Mouse (Mus musculus): Measurements from ENCODE around the gene Siah1a. TPM values are rescaled to one million over a fixed set of nuclear protein-coding genes. Genes with fewer than 3 reads are reported as not detected.

The Siah1a gene
- 49.9 and 50.8 TPM in 2 replicates for polyA plus RNA-seq (2015; fragmentation: Nextera tagmentation; extraction: Ambion mirVana)

GRCm38 (mm10) chr8:86745221-86745934 is at the start of gene Siah1a, which contains the start of gene Gm10638:
Siah1a (minus strand) TSS chr8:86745934.
Gm10638 (plus strand) TSS chr8:86745699.
- no peaks in the 10 kb centered on the region for H3K27me3 ChIP-seq
- ATAC-seq (ENCODE audit: borderline replicate concordance, extremely low read depth, low FRiP score, low TSS enrichment): peak; percentile 79
- H3K36me3 ChIP-seq: no peaks in the 10 kb centered on the region
- under 1% methylated on average over 61 of the region's 88 CpGs for WGBS
- H3K4me2 ChIP-seq: peak within 1 kb of the TSS; percentile 72
- peak within 1 kb of the TSS; percentile 71 for H3K4me3 ChIP-seq
- peak within 1 kb of the TSS; percentile 93 for H3K27ac ChIP-seq
- H3K9me3 ChIP-seq: no peaks in the 10 kb centered on the region
- peak within 1 kb of the TSS; percentile 94 for H3K9ac ChIP-seq
- peaks cover 33% of the 10 kb centered on the region for H3K4me1 ChIP-seq

GRCm38 (mm10) chr8:86794716-86795115 is 49.0 kb upstream of the Siah1a start:
- H3K27me3 ChIP-seq: no peaks in the 10 kb centered on the region
- H3K36me3 ChIP-seq: no peaks in the 10 kb centered on the region
- H3K4me3 ChIP-seq: no peak overlapping the region
- no peak for ATAC-seq (ENCODE audit: borderline replicate concordance, extremely low read depth, low FRiP score, low TSS enrichment)
- H3K9me3 ChIP-seq: no peaks in the 10 kb centered on the region
- no peak overlapping the region for H3K4me2 ChIP-seq
- H3K27ac ChIP-seq: no peak overlapping the region
- no peak overlapping the region for H3K9ac ChIP-seq
- 38% methylated on average over 6 of the region's 6 CpGs for WGBS
- no peaks in the 10 kb centered on the region for H3K4me1 ChIP-seq

- H3K9me3 ChIP-seq: no peaks in the 10 kb centered on the region
- peaks cover 17% of the 10 kb centered on the region for H3K4me1 ChIP-seq
- H3K4me2 ChIP-seq: no peak overlapping the region
- no peaks in the 10 kb centered on the region for H3K27me3 ChIP-seq
- no peak overlapping the region for H3K4me3 ChIP-seq
- H3K36me3 ChIP-seq: no peaks in the 10 kb centered on the region
- 73% methylated on average over 6 of the region's 6 CpGs for WGBS
- no peak for ATAC-seq (ENCODE audit: borderline replicate concordance, extremely low read depth, low FRiP score, low TSS enrichment)
- H3K27ac ChIP-seq: no peak overlapping the region
- H3K9ac ChIP-seq: no peak overlapping the region
Observed at GRCm38 (mm10) chr8:86791542-86791941, 45.8 kb upstream of the Siah1a start.

GRCm38 (mm10) chr8:86789576-86789975 is 43.8 kb upstream of the Siah1a start:
- no peak for ATAC-seq (ENCODE audit: borderline replicate concordance, extremely low read depth, low FRiP score, low TSS enrichment)
- Histone ChIP-seq H3K4me3 (no peak overlapping the region), H3K36me3 (no peaks in the 10 kb centered on the region), H3K4me2 (no peak overlapping the region), H3K27me3 (no peaks in the 10 kb centered on the region), H3K4me1 (peaks cover 17% of the 10 kb centered on the region), H3K9ac (no peak overlapping the region), H3K9me3 (no peaks in the 10 kb centered on the region), H3K27ac (no peak overlapping the region)
- 79% methylated on average over 1 of the region's 1 CpGs for WGBS

GRCm38 (mm10) chr8:86787891-86788420 is 42.2 kb upstream of the Siah1a start:
- ATAC-seq (ENCODE audit: borderline replicate concordance, extremely low read depth, low FRiP score, low TSS enrichment): peak; percentile 69; the same call in 1 of the 2 replicates
- Histone ChIP-seq H3K27ac (peak overlapping the region; percentile 63), H3K4me2 (peak overlapping the region; percentile 36), H3K9ac (no peak overlapping the region), H3K4me1 (peaks cover 17% of the 10 kb centered on the region), H3K36me3 (no peaks in the 10 kb centered on the region), H3K4me3 (no peak overlapping the region), H3K27me3 (no peaks in the 10 kb centered on the region), H3K9me3 (no peaks in the 10 kb centered on the region)
- WGBS: 36% methylated on average over 12 of the region's 12 CpGs

GRCm38 (mm10) chr8:86786498-86786897 is 40.8 kb upstream of the Siah1a start:
- H3K27ac ChIP-seq: no peak overlapping the region
- 44% methylated on average over 5 of the region's 5 CpGs for WGBS
- ATAC-seq (ENCODE audit: borderline replicate concordance, extremely low read depth, low FRiP score, low TSS enrichment): no peak

GRCm38 (mm10) chr8:86781094-86781493 is 35.4 kb upstream of the Siah1a start:
- no peak for ATAC-seq (ENCODE audit: borderline replicate concordance, extremely low read depth, low FRiP score, low TSS enrichment)
- 91% methylated on average over 8 of the region's 8 CpGs for WGBS
- H3K4me3 ChIP-seq: no peak overlapping the region

More at GRCm38 (mm10) chr8:86786498-86786897, 40.8 kb upstream of the Siah1a start:
- Histone ChIP-seq H3K4me1 (peaks cover 17% of the 10 kb centered on the region), H3K9me3 (no peaks in the 10 kb centered on the region), H3K4me2 (no peak overlapping the region), H3K27me3 (no peaks in the 10 kb centered on the region), H3K9ac (no peak overlapping the region), H3K36me3 (no peaks in the 10 kb centered on the region), H3K4me3 (no peak overlapping the region)

GRCm38 (mm10) chr8:86779207-86779606 is 33.5 kb upstream of the Siah1a start:
- H3K4me3 ChIP-seq: no peak overlapping the region
- no peaks in the 10 kb centered on the region for H3K27me3 ChIP-seq
- no peak for ATAC-seq (ENCODE audit: borderline replicate concordance, extremely low read depth, low FRiP score, low TSS enrichment)
- H3K4me1 ChIP-seq: peaks cover 11% of the 10 kb centered on the region; the same call in 1 of the 2 replicates
- H3K9ac ChIP-seq: no peak overlapping the region
- peak overlapping the region; percentile 53; the same call in 1 of the 2 replicates for H3K27ac ChIP-seq
- no peak overlapping the region for H3K4me2 ChIP-seq
- H3K9me3 ChIP-seq: no peaks in the 10 kb centered on the region
- no peaks in the 10 kb centered on the region for H3K36me3 ChIP-seq
- 69% methylated on average over 8 of the region's 8 CpGs for WGBS

More at GRCm38 (mm10) chr8:86781094-86781493, 35.4 kb upstream of the Siah1a start:
- Histone ChIP-seq H3K27ac (no peak overlapping the region), H3K27me3 (no peaks in the 10 kb centered on the region), H3K36me3 (no peaks in the 10 kb centered on the region), H3K9me3 (no peaks in the 10 kb centered on the region), H3K4me1 (peaks cover 11% of the 10 kb centered on the region; the same call in 1 of the 2 replicates), H3K4me2 (no peak overlapping the region), H3K9ac (no peak overlapping the region)

- no peak overlapping the region for H3K4me2 ChIP-seq
- no peak for ATAC-seq (ENCODE audit: borderline replicate concordance, extremely low read depth, low FRiP score, low TSS enrichment)
- H3K27ac ChIP-seq: no peak overlapping the region
- no peaks in the 10 kb centered on the region for H3K9me3 ChIP-seq
- H3K27me3 ChIP-seq: no peaks in the 10 kb centered on the region
- no peak overlapping the region for H3K9ac ChIP-seq
- no peak overlapping the region for H3K4me3 ChIP-seq
- WGBS: 71% methylated on average over 1 of the region's 1 CpGs
- peaks cover 7% of the 10 kb centered on the region; the same call in 1 of the 2 replicates for H3K4me1 ChIP-seq
- H3K36me3 ChIP-seq: no peaks in the 10 kb centered on the region
Observed at GRCm38 (mm10) chr8:86769945-86770715, 24.4 kb upstream of the Siah1a start.

GRCm38 (mm10) chr8:86768499-86768898 is 22.8 kb upstream of the Siah1a start:
- WGBS: 56% methylated on average over 5 of the region's 5 CpGs
- Histone ChIP-seq H3K36me3 (no peaks in the 10 kb centered on the region), H3K4me2 (no peak overlapping the region), H3K27me3 (no peaks in the 10 kb centered on the region), H3K4me1 (peaks cover 7% of the 10 kb centered on the region; the same call in 1 of the 2 replicates), H3K27ac (no peak overlapping the region), H3K9ac (no peak overlapping the region), H3K9me3 (no peaks in the 10 kb centered on the region), H3K4me3 (no peak overlapping the region)
- ATAC-seq (ENCODE audit: borderline replicate concordance, extremely low read depth, low FRiP score, low TSS enrichment): peak; percentile 29; the same call in 1 of the 2 replicates

- H3K9me3 ChIP-seq: no peaks in the 10 kb centered on the region
- peak; percentile 53 for ATAC-seq (ENCODE audit: borderline replicate concordance, extremely low read depth, low FRiP score, low TSS enrichment)
- H3K9ac ChIP-seq: no peak overlapping the region
- H3K4me2 ChIP-seq: no peak overlapping the region
- 72% methylated on average over 9 of the region's 9 CpGs for WGBS
- H3K36me3 ChIP-seq: no peaks in the 10 kb centered on the region
- H3K4me3 ChIP-seq: no peak overlapping the region
- no peaks in the 10 kb centered on the region for H3K27me3 ChIP-seq
- H3K4me1 ChIP-seq: peaks cover 7% of the 10 kb centered on the region; the same call in 1 of the 2 replicates
- H3K27ac ChIP-seq: no peak overlapping the region
Observed at GRCm38 (mm10) chr8:86766548-86767211, 20.9 kb upstream of the Siah1a start.

Measured in lung, embryonic 15.5 days (tissue).